Mouse (Mus musculus) ES-Bruce4 (cell line): Measurements from ENCODE around the gene Mcrip2. TPM values are rescaled to one million over a fixed set of nuclear protein-coding genes. Genes with fewer than 3 reads are reported as not detected.

Experiments used
- H3K27ac ChIP-seq: 2 replicates; pipeline ENCODE4 v1.5.1; 2012; ENCODE audit warnings: low read length, inconsistent platforms; ENCODE audit not compliant: insufficient read depth
- H3K27me3 ChIP-seq: 2 replicates; pipeline ENCODE4 v1.6.1; 2012; ENCODE audit warnings: mild to moderate bottlenecking, low read length, inconsistent platforms; ENCODE audit not compliant: control insufficient read depth, poor library complexity, insufficient read depth, severe bottlenecking
- H3K36me3 ChIP-seq: 2 replicates; pipeline ENCODE4 v1.6.1; 2012; ENCODE audit warnings: inconsistent platforms, mild to moderate bottlenecking, low read length, moderate library complexity; ENCODE audit not compliant: control insufficient read depth, poor library complexity, insufficient read depth, severe bottlenecking
- H3K4me1 ChIP-seq: one replicate; pipeline ENCODE4 v1.8.1; 2011; ENCODE audit warnings: low read length; ENCODE audit not compliant: control insufficient read depth, insufficient read depth
- H3K4me3 ChIP-seq: 2 replicates; pipeline ENCODE4 v1.5.1; 2011; ENCODE audit warnings: low read depth, mild to moderate bottlenecking, low read length
- H3K9ac ChIP-seq: 2 replicates; pipeline ENCODE4 v1.6.1; 2012; ENCODE audit warnings: low read depth, mild to moderate bottlenecking, inconsistent platforms; ENCODE audit not compliant: poor library complexity, severe bottlenecking
- H3K9me3 ChIP-seq: replicated peaks from 2 replicates; pipeline ENCODE4 v1.6.1; 2012; ENCODE audit warnings: mild to moderate bottlenecking, low read length, inconsistent platforms; ENCODE audit not compliant: control insufficient read depth, poor library complexity, insufficient read depth, severe bottlenecking
- CTCF ChIP-seq: IDR thresholded peaks from one replicate; pipeline ENCODE4 v1.8.1; 2011; ENCODE audit warnings: low read depth, low read length
- EP300 ChIP-seq: IDR thresholded peaks from 2 replicates; pipeline ENCODE4 v1.6.1; 2011; ENCODE audit warnings: low read depth, low read length; ENCODE audit not compliant: insufficient read depth
- POLR2A ChIP-seq: IDR thresholded peaks from one replicate; pipeline ENCODE4 v1.8.1; 2011; ENCODE audit warnings: low read length; ENCODE audit not compliant: insufficient read depth
- polyA plus RNA-seq: library from polyadenylated mRNA; stranded (reverse); fragments of >200 nt; gene quantifications from 2 replicates; pipeline ENCODE4 v1.2.4, GENCODE M21; 2011; ENCODE audit warnings: low read depth; ENCODE audit not compliant: missing spikeins, insufficient read depth, insufficient read length

Gene Mcrip2
- polyA plus RNA-seq, 1 experiment = 6.1 TPM

GRCm38 (mm10) chr17:25869954-25870353 lies 1.4 kb upstream of the Mcrip2 start:
- Histone ChIP-seq H3K4me1 (no peaks in the 10 kb centered on the region), H3K4me3 (no peak overlapping the region), H3K27ac (no peak overlapping the region), H3K27me3 (no peaks in the 10 kb centered on the region), H3K9ac (no peak overlapping the region), H3K9me3 (no peaks in the 10 kb centered on the region), H3K36me3 (no peaks in the 10 kb centered on the region)
- TF ChIP-seq POLR2A (no peak), CTCF (no peak), EP300 (no peak)

DNA sequence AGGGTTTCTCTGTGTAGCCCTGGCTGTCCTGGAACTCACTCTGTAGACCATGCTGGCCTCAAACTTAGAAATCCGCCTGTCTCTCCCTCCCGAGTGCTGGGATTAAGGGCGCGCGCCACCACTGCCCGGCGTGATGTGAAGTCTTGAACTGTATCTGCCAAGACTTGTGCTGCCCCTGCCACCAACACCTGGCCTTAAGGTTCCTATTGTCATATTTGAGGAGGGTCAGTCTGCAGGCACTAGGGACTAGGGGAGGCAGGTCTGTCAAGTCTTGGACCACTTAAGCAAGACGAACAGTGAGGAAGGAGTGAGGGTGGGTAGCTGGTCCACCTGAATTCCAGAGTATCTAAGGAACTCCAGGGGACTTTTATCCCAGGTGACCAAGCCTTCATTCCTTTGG lies 934 bp upstream of the Mcrip2 start:
- Histone ChIP-seq H3K4me1 (no peaks in the 10 kb centered on the region), H3K27me3 (no peaks in the 10 kb centered on the region), H3K9me3 (no peaks in the 10 kb centered on the region), H3K4me3 (no peak overlapping the region), H3K27ac (no peak overlapping the region), H3K9ac (no peak overlapping the region), H3K36me3 (no peaks in the 10 kb centered on the region)
- TF ChIP-seq CTCF = no peak
- TF ChIP-seq POLR2A = no peak

DNA sequence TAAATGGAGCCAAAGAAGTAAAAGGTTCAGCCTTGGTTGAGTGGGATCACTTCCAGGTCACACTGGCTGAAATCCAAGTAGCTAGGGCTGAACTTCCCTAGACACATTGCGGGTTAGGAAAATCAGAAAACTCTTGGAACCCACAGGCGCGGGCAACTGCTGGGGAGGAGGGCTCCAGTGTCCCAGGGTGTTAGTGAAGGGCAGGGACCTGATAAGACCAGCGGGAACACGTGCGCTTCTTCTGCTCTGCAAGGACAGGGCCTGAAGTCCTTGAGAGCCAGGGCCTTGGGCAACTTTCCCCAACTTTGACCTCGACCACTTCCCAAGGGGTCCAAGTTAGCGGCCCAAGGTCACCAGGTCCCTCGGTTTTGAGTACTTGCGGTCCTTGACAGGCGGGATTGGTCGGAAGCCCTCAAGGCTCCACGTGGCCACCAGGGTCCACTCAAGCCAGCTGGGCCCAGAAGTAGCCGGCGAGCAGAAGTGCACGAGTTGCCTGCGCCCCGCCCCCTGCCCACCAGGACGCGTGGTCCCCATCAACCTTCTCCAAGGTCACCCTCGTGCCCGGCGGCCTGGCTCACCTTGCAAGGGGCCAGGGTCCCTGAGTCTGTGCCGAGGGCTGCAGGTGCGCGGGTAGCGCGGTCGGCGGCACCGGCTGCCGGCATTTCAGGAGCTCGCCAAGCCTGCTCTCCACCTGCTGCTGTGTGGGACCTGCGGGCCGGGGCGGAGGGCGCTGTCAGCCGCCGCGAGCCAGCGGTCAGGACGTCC lies 546 bp downstream of the Mcrip2 start:
- no peak for TF ChIP-seq EP300
- TF ChIP-seq CTCF = no peak
- TF ChIP-seq POLR2A = no peak
- Histone ChIP-seq H3K4me1 (no peaks in the 10 kb centered on the region), H3K27ac (no peak overlapping the region), H3K36me3 (no peaks in the 10 kb centered on the region), H3K9ac (peak overlapping the region; percentile 53), H3K9me3 (no peaks in the 10 kb centered on the region), H3K4me3 (peak overlapping the region; percentile 82), H3K27me3 (no peaks in the 10 kb centered on the region)

- no peaks in the 10 kb centered on the region for H3K27me3 ChIP-seq
- peak overlapping the region; percentile 82 for H3K4me3 ChIP-seq
- TF ChIP-seq EP300 (no peak), POLR2A (no peak), CTCF (no peak)
- H3K4me1 ChIP-seq = no peaks in the 10 kb centered on the region
- no peak overlapping the region for H3K27ac ChIP-seq
- H3K36me3 ChIP-seq = no peaks in the 10 kb centered on the region
- H3K9ac ChIP-seq = peak overlapping the region; percentile 53; the same call in 1 of the 2 replicates
- no peaks in the 10 kb centered on the region for H3K9me3 ChIP-seq
These were observed 1.1 kb downstream of the Mcrip2 start for GRCm38 (mm10) chr17:25867509-25867835.

GRCm38 (mm10) chr17:25866172-25866571 lies 2.4 kb downstream of the Mcrip2 start:
- no peak overlapping the region for H3K4me3 ChIP-seq
- H3K9ac ChIP-seq = no peak overlapping the region
- no peak overlapping the region for H3K27ac ChIP-seq
- no peaks in the 10 kb centered on the region for H3K4me1 ChIP-seq
- no peaks in the 10 kb centered on the region for H3K36me3 ChIP-seq
- TF ChIP-seq CTCF (no peak), POLR2A (no peak), EP300 (no peak)
- H3K27me3 ChIP-seq = no peaks in the 10 kb centered on the region
- H3K9me3 ChIP-seq = no peaks in the 10 kb centered on the region

DNA sequence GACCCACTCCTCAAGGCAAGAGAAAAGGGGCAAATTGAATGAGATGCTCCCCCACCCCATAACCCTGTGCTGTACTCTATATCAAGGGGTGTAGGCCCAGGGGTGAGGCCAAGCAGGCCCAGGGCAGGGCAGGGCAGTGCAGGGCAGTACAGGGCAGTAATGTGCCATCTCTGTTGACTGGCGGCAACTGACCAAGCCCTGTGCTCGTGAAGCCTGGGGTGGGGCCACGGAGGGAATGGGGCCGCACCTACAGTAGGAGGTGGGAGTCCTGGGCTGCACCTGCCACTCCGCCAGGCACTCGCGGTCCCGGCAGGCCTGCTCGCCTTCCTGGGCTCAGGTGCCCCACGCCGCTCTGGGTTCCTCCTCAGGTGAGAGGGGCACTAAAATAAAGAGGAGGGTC lies 3.3 kb downstream of the Mcrip2 start:
- Histone ChIP-seq H3K4me3 (no peak overlapping the region), H3K9me3 (no peaks in the 10 kb centered on the region), H3K4me1 (peaks cover 3% of the 10 kb centered on the region), H3K36me3 (no peaks in the 10 kb centered on the region), H3K9ac (no peak overlapping the region), H3K27ac (no peak overlapping the region), H3K27me3 (no peaks in the 10 kb centered on the region)
- TF ChIP-seq CTCF (no peak), EP300 (no peak), POLR2A (no peak)
